Mouse (Mus musculus): ENCODE results near the gene Tdpoz3. TPM values are rescaled to one million over a fixed set of nuclear protein-coding genes. Genes with fewer than 3 reads are reported as not detected.

Tdpoz3 gene
- polyA plus RNA-seq (2012; fragmentation: generic; extraction: Trizol): not detected

GRCm38 (mm10) chr3:93825720-93826119 lies at the start of gene Tdpoz3:
Gene Tdpoz3 (plus strand): TSS chr3:93826020.

GRCm38 (mm10) chr3:93796098-93796497 lies 29.7 kb upstream of the Tdpoz3 start, which contains the start of gene Tdpoz4:
Gene Tdpoz4 (plus strand): TSS chr3:93796398.

Other genes with a start within 250 kb of the Tdpoz3 start
- gene Tdpoz2, start 173.3 kb upstream of the Tdpoz3 start, polyA plus RNA-seq (2012; fragmentation: generic; extraction: Trizol): not detected
- gene Tdpoz1, start 149.7 kb upstream of the Tdpoz3 start, polyA plus RNA-seq (2012; fragmentation: generic; extraction: Trizol): not detected
- not detected for gene Gm37596, start 132.9 kb upstream of the Tdpoz3 start, polyA plus RNA-seq (2012; fragmentation: generic; extraction: Trizol)
- not detected for gene Gm5773, start 53.0 kb upstream of the Tdpoz3 start, polyA plus RNA-seq (2012; fragmentation: generic; extraction: Trizol)
- gene Tdpoz4, start 29.6 kb upstream of the Tdpoz3 start, polyA plus RNA-seq (2012; fragmentation: generic; extraction: Trizol): not detected
- not detected for gene Gm9117, start 117.5 kb downstream of the Tdpoz3 start, polyA plus RNA-seq (2012; fragmentation: generic; extraction: Trizol)
- gene Tdpoz5, start 135.3 kb downstream of the Tdpoz3 start, polyA plus RNA-seq (2012; fragmentation: generic; extraction: Trizol): not detected
- gene Gm9125, start 228.9 kb downstream of the Tdpoz3 start, polyA plus RNA-seq (2012; fragmentation: generic; extraction: Trizol): not detected
- gene Gm10697, start 246.6 kb downstream of the Tdpoz3 start, polyA plus RNA-seq (2012; fragmentation: generic; extraction: Trizol): not detected